Mouse (Mus musculus) neutrophil, adult 83 days (primary cell): ENCODE data around the gene Nelfe. TPM values are rescaled to one million over a fixed set of nuclear protein-coding genes. Genes with fewer than 3 reads are reported as not detected.

ENCODE experiments used
- total RNA-seq, 2 experiments: library from RNA; stranded (reverse); gene quantifications; one replicate each; pipeline ENCODE4 v1.2.4; 2023

The Nelfe gene
- total RNA-seq, result 10 to 100 TPM; 23.4 to 30.8 TPM

GRCm38 (mm10) chr17:34849722-34850516 is at the start of gene Nelfe, which contains the start of gene Skiv2l:
Gene Nelfe, plus strand, starts transcription at chr17:34850391.
Gene Skiv2l, minus strand, starts transcription at chr17:34850210.

GRCm38 (mm10) chr17:34804301-34804700 is 45.9 kb upstream of the Nelfe start, which contains the start of gene Cyp21a1:
Gene Cyp21a1, minus strand, starts transcription at chr17:34804561.

GRCm38 (mm10) chr17:34836856-34837221 is 13.4 kb upstream of the Nelfe start, which contains the start of the genes Stk19 and Dxo:
Gene Stk19, minus strand, starts transcription at chr17:34836945.
Gene Dxo, plus strand, starts transcription at chr17:34837019.

GRCm38 (mm10) chr17:34862416-34863081 is 12.4 kb downstream of the Nelfe start, which contains the start of gene Cfb:
Gene Cfb, minus strand, starts transcription at chr17:34862518.

GRCm38 (mm10) chr17:34879336-34879879 is 29.2 kb downstream of the Nelfe start, which contains the start of gene Zbtb12:
Gene Zbtb12, plus strand, starts transcription at chr17:34879483.

GRCm38 (mm10) chr17:34881683-34882310 is 31.6 kb downstream of the Nelfe start, which contains the start of gene Gm20547:
Gene Gm20547, minus strand, starts transcription at chr17:34882042.

GRCm38 (mm10) chr17:34898160-34898586 is 48.0 kb downstream of the Nelfe start, which contains the start of the genes C2 and Ehmt2:
Gene C2, minus strand, starts transcription at chr17:34898265.
Gene Ehmt2, plus strand, starts transcription at chr17:34898469.

Other genes with a start within 250 kb of the Nelfe start
- gene Rnf5, start 246.7 kb upstream of the Nelfe start, total RNA-seq, result 10 to 100 TPM; 38.2 to 39.0 TPM
- 10 to 100 TPM; 55.4 to 56.5 TPM for gene Agpat1, start 246.1 kb upstream of the Nelfe start, total RNA-seq
- gene Egfl8, start 234.4 kb upstream of the Nelfe start, total RNA-seq, result 1 to 10 TPM; 5.0 to 5.5 TPM
- 10 to 100 TPM; 42.1 to 43.5 TPM for gene Ppt2, start 221.9 kb upstream of the Nelfe start, total RNA-seq
- not detected for gene Prrt1, start 220.9 kb upstream of the Nelfe start, total RNA-seq
- 10 to 100 TPM; 13.6 to 18.7 TPM for gene Fkbpl, start 205.6 kb upstream of the Nelfe start, total RNA-seq
- gene Atf6b, start 203.2 kb upstream of the Nelfe start, total RNA-seq, result 10 to 100 TPM; 59.5 to 60.4 TPM
- gene Tnxb, start 179.9 kb upstream of the Nelfe start, total RNA-seq, result under 1 TPM; 0.04 to 0.07 TPM
- under 1 TPM; 0.29 to 0.59 TPM for gene C4b, start 106.5 kb upstream of the Nelfe start, total RNA-seq
- not detected for gene Cyp21a1, start 45.8 kb upstream of the Nelfe start, total RNA-seq
- 10 to 100 TPM; 34.1 to 39.4 TPM for gene Stk19, start 13.4 kb upstream of the Nelfe start, total RNA-seq
- gene Dxo, start 13.4 kb upstream of the Nelfe start, total RNA-seq, result 10 to 100 TPM; 49.0 to 49.1 TPM
- gene Skiv2l, start 181 bp upstream of the Nelfe start, total RNA-seq, result 10 to 100 TPM; 66.2 to 72.1 TPM
- gene Cfb, start 12.1 kb downstream of the Nelfe start, total RNA-seq, result 1 to 10 TPM; 1.6 to 1.8 TPM
- 1 to 10 TPM; 2.8 to 3.9 TPM for gene Zbtb12, start 29.1 kb downstream of the Nelfe start, total RNA-seq
- gene Gm20547, start 31.7 kb downstream of the Nelfe start, total RNA-seq, result not detected
- under 1 TPM in 1 of 2 experiments, not detected in 1; 0.24 TPM for gene C2, start 47.9 kb downstream of the Nelfe start, total RNA-seq
- gene Ehmt2, start 48.1 kb downstream of the Nelfe start, total RNA-seq, result 10 to 100 TPM; 68.7 to 71.8 TPM
- gene Slc44a4, start 64.1 kb downstream of the Nelfe start, total RNA-seq, result not detected
- gene Neu1, start 80.9 kb downstream of the Nelfe start, total RNA-seq, result 10 to 100 TPM; 60.2 to 63.2 TPM
- gene Hspa1b, start 108.8 kb downstream of the Nelfe start, total RNA-seq, result 100 to 1,000 TPM in 1 of 2 experiments, 10 to 100 TPM in 1; 58.3 to 134 TPM
- not detected for gene Gm20481, start 119.5 kb downstream of the Nelfe start, total RNA-seq
- 100 to 1,000 TPM in 1 of 2 experiments, 10 to 100 TPM in 1; 86.4 to 244 TPM for gene Hspa1a, start 121.8 kb downstream of the Nelfe start, total RNA-seq
- under 1 TPM in 1 of 2 experiments, not detected in 1; 0.20 TPM for gene Hspa1l, start 122.3 kb downstream of the Nelfe start, total RNA-seq
- gene Lsm2, start 131.5 kb downstream of the Nelfe start, total RNA-seq, result 10 to 100 TPM; 41.4 to 45.7 TPM
- gene Vars, start 150.6 kb downstream of the Nelfe start, total RNA-seq, result 10 to 100 TPM; 61.7 to 68.3 TPM
- under 1 TPM in 1 of 2 experiments, not detected in 1; 0.15 TPM for gene Vwa7, start 166.2 kb downstream of the Nelfe start, total RNA-seq
- gene Sapcd1, start 177.6 kb downstream of the Nelfe start, total RNA-seq, result 1 to 10 TPM; 1.3 to 2.1 TPM
- gene Msh5, start 196.4 kb downstream of the Nelfe start, total RNA-seq, result 10 to 100 TPM; 11.5 to 12.5 TPM
- gene Clic1, start 199.6 kb downstream of the Nelfe start, total RNA-seq, result 100 to 1,000 TPM; 262 to 285 TPM
- 1 to 10 TPM; 2.5 to 3.1 TPM for gene Ddah2, start 208.6 kb downstream of the Nelfe start, total RNA-seq
- 1 to 10 TPM in 1 of 2 experiments, not detected in 1; 1.0 TPM for gene Ly6g6c, start 215.0 kb downstream of the Nelfe start, total RNA-seq
- gene Mpig6b, start 215.8 kb downstream of the Nelfe start, total RNA-seq, result under 1 TPM in 1 of 2 experiments, not detected in 1; 0.26 TPM
- not detected for gene Ly6g6e, start 226.5 kb downstream of the Nelfe start, total RNA-seq
- not detected for gene Ly6g6d, start 227.7 kb downstream of the Nelfe start, total RNA-seq
- gene Ly6g6f, start 235.2 kb downstream of the Nelfe start, total RNA-seq, result under 1 TPM in 1 of 2 experiments, not detected in 1; 0.35 TPM
- gene Abhd16a, start 238.9 kb downstream of the Nelfe start, total RNA-seq, result 10 to 100 TPM; 50.2 to 58.4 TPM